Mouse (Mus musculus) E14TG2a.4 (cell line): ENCODE results near the gene Prkcsh.

Experiments used
- H3K27me3 ChIP-seq: 2 replicates; pipeline ENCODE4 v1.6.1; 2014; ENCODE audit warnings: low read length, control low read depth; ENCODE audit not compliant: insufficient read depth
- H3K36me3 ChIP-seq: 2 replicates; pipeline ENCODE4 v1.6.1; 2014; ENCODE audit warnings: low read length, control low read depth; ENCODE audit not compliant: insufficient read depth
- H3K4me1 ChIP-seq: replicated peaks from 2 replicates; pipeline ENCODE4 v1.6.1; 2014; ENCODE audit warnings: low read depth, low read length, control low read depth
- H3K4me3 ChIP-seq: replicated peaks from 2 replicates; pipeline ENCODE4 v1.5.1; 2014; ENCODE audit warnings: mild to moderate bottlenecking, low read length
- H3K9me3 ChIP-seq: 2 replicates; pipeline ENCODE4 v1.6.1; 2014; ENCODE audit warnings: low read length, control low read depth
- CTCF ChIP-seq: conservative IDR thresholded peaks from 2 replicates; pipeline ENCODE4 v1.5.1; 2014; ENCODE audit warnings: low read length
- NANOG ChIP-seq: IDR thresholded peaks from 2 replicates; pipeline ENCODE4 v1.6.1; 2014; ENCODE audit warnings: borderline replicate concordance, low read length, mixed read lengths
- POU5F1 ChIP-seq: IDR thresholded peaks from 2 replicates; pipeline ENCODE4 v1.6.1; 2014; ENCODE audit warnings: low read length, borderline replicate concordance

The Prkcsh gene

GRCm38 (mm10) chr9:21960558-21961208 is 41.9 kb upstream of the Prkcsh start:
- H3K9me3 ChIP-seq = no peaks in the 10 kb centered on the region
- peaks cover 31% of the 10 kb centered on the region for H3K36me3 ChIP-seq
- H3K4me3 ChIP-seq = peak overlapping the region; percentile 74
- peaks cover 55% of the 10 kb centered on the region for H3K27me3 ChIP-seq
- peaks cover 69% of the 10 kb centered on the region for H3K4me1 ChIP-seq
- TF ChIP-seq POU5F1 (no peak), NANOG (no peak), CTCF (no peak)

DNA sequence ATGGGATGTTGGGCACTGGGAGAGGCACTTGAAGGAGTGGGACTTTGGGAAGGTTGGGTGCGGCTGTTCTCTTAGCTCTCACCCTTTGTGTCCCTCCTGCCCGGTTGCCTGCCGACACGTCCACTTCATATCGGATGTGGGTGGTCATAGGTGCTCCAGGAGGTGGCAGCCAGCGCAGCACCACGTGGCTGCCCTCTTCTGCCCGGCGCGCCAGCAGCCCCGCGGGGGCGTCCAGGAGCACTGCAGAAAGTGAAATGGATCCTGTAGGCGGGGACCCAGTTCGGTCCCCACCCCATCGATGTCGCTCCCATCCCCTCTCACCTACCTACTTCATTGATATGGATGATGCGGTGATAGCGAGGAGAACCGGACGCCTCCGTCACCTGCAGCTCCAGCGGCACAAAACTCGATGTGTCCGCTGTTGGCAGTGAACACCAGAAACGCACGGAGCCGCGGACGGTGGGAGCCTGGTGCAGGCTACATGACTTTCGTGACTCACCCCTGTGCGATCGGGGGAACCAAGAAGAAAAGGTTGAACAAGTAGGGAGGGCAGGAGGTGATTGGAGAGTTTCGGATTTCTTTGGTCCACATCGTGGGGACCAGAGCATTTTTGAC is 41.1 kb upstream of the Prkcsh start:
- peaks cover 64% of the 10 kb centered on the region for H3K4me1 ChIP-seq
- H3K9me3 ChIP-seq = no peaks in the 10 kb centered on the region
- TF ChIP-seq POU5F1 = no peak
- TF ChIP-seq NANOG = no peak
- no peak for TF ChIP-seq CTCF
- H3K36me3 ChIP-seq = peaks cover 31% of the 10 kb centered on the region
- H3K4me3 ChIP-seq = peak overlapping the region; percentile 74
- H3K27me3 ChIP-seq = peaks cover 55% of the 10 kb centered on the region

DNA sequence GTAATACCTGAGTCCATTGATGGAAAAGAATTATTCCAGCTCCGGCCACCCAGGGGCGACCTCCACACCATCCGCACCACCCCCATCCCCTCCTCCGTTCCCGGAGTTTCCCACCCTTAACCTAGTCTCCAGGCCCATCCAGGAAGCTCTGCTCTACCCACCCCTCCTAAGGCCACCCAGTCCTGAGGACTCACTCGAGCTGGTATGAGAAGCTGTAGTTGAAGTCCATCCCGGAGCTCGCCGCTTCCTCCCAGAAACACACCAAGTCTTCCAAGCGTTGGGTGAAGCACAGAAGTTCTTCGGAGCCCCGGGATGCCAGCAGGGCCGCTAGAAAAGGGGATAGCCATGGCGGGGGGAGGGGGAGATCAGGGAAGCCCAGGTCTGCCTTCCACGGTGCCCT is 40.6 kb upstream of the Prkcsh start:
- Histone ChIP-seq H3K4me3 (peak overlapping the region; percentile 74), H3K9me3 (no peaks in the 10 kb centered on the region), H3K4me1 (peaks cover 59% of the 10 kb centered on the region), H3K27me3 (peaks cover 55% of the 10 kb centered on the region), H3K36me3 (peaks cover 27% of the 10 kb centered on the region)
- 0 out of 2 replicates have a peak, but pooled peaks have one; percentile 2 for TF ChIP-seq CTCF
- TF ChIP-seq NANOG = no peak

DNA sequence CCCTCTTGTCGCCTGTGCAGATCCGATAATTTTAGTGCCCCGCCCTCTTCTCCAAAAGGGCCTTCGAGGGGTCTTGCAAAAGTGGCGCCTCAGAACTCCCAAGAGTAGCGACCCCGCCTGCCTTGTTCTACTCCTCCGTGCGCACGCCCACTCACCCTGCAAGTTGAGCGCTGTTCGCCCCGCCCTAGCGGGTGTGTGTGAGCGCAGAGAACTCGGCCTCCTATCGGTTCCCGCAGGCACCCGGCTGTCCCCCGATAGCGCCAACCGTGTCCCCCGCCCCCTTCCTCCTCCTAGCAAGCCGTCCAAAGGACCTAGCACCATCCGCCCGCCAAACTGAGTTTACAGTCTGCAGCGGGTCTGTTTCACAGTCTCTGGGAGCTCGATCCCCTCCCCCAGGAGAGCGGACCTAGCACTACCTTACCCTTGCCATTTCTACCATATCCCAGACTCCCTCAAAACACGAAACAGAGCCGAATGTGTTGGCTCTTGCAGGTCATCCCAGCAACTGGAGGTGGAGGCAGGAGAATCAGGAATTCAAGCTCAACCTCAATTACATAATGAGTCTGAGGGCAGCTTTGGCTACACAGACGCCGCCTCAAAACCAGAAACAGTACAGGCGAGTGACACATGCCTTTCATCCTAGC is 40.1 kb upstream of the Prkcsh start:
- Histone ChIP-seq H3K4me3 (peak overlapping the region; percentile 74), H3K27me3 (peaks cover 59% of the 10 kb centered on the region), H3K36me3 (peaks cover 21% of the 10 kb centered on the region), H3K4me1 (peaks cover 56% of the 10 kb centered on the region), H3K9me3 (no peaks in the 10 kb centered on the region)
- TF ChIP-seq POU5F1 = no peak
- TF ChIP-seq NANOG = no peak
- no peak for TF ChIP-seq CTCF

DNA sequence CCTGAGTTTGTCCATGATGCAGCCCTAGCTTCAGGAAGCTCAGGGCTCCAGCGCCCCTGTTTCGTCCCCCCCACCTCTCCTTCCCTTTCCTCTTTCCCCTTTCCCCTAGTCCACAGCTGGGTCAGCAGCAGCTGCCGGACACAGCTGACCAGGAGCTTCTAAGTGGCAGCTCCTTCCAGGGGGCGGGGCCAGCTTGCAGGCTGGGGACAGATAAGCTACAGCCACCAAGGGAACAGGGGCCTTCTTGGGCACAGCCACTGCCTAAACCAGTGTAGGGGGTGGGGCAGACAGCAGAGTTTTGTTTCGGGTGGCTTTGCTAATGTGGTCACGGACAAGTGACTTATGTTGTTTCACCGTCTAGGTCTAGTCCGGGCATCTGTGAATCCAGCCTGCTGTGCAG is 39.2 kb upstream of the Prkcsh start, which contains the start of gene Epor:
Epor (minus strand) TSS at position 90 of the 400 bp plus-strand sequence.
- peaks cover 66% of the 10 kb centered on the region for H3K27me3 ChIP-seq
- TF ChIP-seq CTCF (no peak), NANOG (no peak), POU5F1 (no peak)
- peaks cover 13% of the 10 kb centered on the region for H3K36me3 ChIP-seq
- H3K4me1 ChIP-seq = peaks cover 47% of the 10 kb centered on the region
- H3K9me3 ChIP-seq = no peaks in the 10 kb centered on the region
- H3K4me3 ChIP-seq = peak within 1 kb of the TSS; percentile 74

GRCm38 (mm10) chr9:21968883-21969282 is 33.7 kb upstream of the Prkcsh start:
- TF ChIP-seq CTCF = no peak
- TF ChIP-seq POU5F1 = no peak
- no peak for TF ChIP-seq NANOG
- H3K27me3 ChIP-seq = peaks cover 45% of the 10 kb centered on the region
- no peak overlapping the region for H3K4me3 ChIP-seq
- H3K4me1 ChIP-seq = peaks cover 14% of the 10 kb centered on the region
- H3K9me3 ChIP-seq = no peaks in the 10 kb centered on the region
- no peaks in the 10 kb centered on the region for H3K36me3 ChIP-seq

- no peak for TF ChIP-seq NANOG
- no peak for TF ChIP-seq CTCF
- TF ChIP-seq POU5F1 = no peak
- Histone ChIP-seq H3K9me3 (no peaks in the 10 kb centered on the region), H3K27me3 (peaks cover 42% of the 10 kb centered on the region)
These were observed 33.3 kb upstream of the Prkcsh start for GRCm38 (mm10) chr9:21969304-21969703.

GRCm38 (mm10) chr9:21976626-21977175 is 25.9 kb upstream of the Prkcsh start:
- Histone ChIP-seq H3K36me3 (no peaks in the 10 kb centered on the region), H3K9me3 (no peaks in the 10 kb centered on the region), H3K4me3 (0 out of 2 replicates have a peak overlapping the region, but pooled peaks have one; percentile 20), H3K27me3 (peaks cover 54% of the 10 kb centered on the region), H3K4me1 (peaks cover 58% of the 10 kb centered on the region)
- no peak for TF ChIP-seq POU5F1
- TF ChIP-seq NANOG = no peak
- no peak for TF ChIP-seq CTCF

More at GRCm38 (mm10) chr9:21969304-21969703, 33.3 kb upstream of the Prkcsh start:
- peaks cover 19% of the 10 kb centered on the region for H3K4me1 ChIP-seq
- no peaks in the 10 kb centered on the region for H3K36me3 ChIP-seq
- H3K4me3 ChIP-seq = no peak overlapping the region

DNA sequence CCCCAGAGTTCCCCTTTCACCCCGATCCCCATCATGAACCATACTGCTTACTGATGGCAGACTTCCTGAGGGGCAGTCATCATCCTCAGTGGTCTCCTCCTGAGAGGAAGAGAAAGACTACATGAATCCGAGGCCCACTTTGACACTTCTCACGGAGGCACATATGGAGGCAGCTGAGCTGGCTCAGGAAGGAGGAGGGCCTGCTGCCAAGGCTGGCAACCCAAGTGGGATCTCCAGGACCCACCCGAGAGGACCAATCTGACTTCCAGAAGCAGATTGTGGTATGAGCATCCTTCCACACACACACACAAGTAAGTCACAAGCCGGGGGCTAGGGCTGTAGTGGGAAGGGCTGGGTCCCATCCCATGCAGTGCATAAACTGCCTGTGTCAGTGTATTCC is 25.3 kb upstream of the Prkcsh start:
- no peak for TF ChIP-seq CTCF
- TF ChIP-seq NANOG = no peak
- no peak for TF ChIP-seq POU5F1

More for the DNA sequence above, 25.3 kb upstream of the Prkcsh start:
- Histone ChIP-seq H3K27me3 (peaks cover 55% of the 10 kb centered on the region), H3K9me3 (no peaks in the 10 kb centered on the region), H3K36me3 (no peaks in the 10 kb centered on the region), H3K4me3 (no peak overlapping the region), H3K4me1 (peaks cover 59% of the 10 kb centered on the region)
